Mouse (Mus musculus) neural tube, embryonic 14.5 days (tissue): Measurements from ENCODE around the gene Ptpn3. TPM values are rescaled to one million over a fixed set of nuclear protein-coding genes. Genes with fewer than 3 reads are reported as not detected.

Experiments
- ATAC-seq: fragments of 200-750 bp; cut with Nextera tagmentation; 2 replicates; pipeline ENCODE4 v1.8.0; 2017; ENCODE audit warnings: low read depth, mild to moderate bottlenecking, moderate TSS enrichment, moderate library complexity
- H3K27ac ChIP-seq: fragments of 300-500 bp; sonication (generic); 2 replicates; pipeline ENCODE4 v1.5.1; 2014; ENCODE audit warnings: low read depth, mild to moderate bottlenecking, control low read depth, low read length, moderate library complexity, mixed read lengths
- H3K27me3 ChIP-seq: fragments of 300-500 bp; sonication (generic); 2 replicates; pipeline ENCODE4 v1.6.1; 2014; ENCODE audit warnings: low read length; ENCODE audit not compliant: control insufficient read depth, insufficient read depth
- H3K36me3 ChIP-seq: fragments of 300-500 bp; sonication (generic); 2 replicates; pipeline ENCODE4 v1.6.1; 2014; ENCODE audit warnings: low read length, mixed read lengths; ENCODE audit not compliant: control insufficient read depth, insufficient read depth
- H3K4me1 ChIP-seq: fragments of 300-500 bp; sonication (generic); 2 replicates; pipeline ENCODE4 v1.6.1; 2014; ENCODE audit warnings: low read length; ENCODE audit not compliant: control insufficient read depth, insufficient read depth
- H3K4me2 ChIP-seq: fragments of 300-500 bp; sonication (generic); 2 replicates; pipeline ENCODE4 v1.6.1; 2014; ENCODE audit warnings: mild to moderate bottlenecking, low read depth, low read length, control low read depth
- H3K4me3 ChIP-seq: fragments of 300-500 bp; sonication (generic); 2 replicates; pipeline ENCODE4 v1.5.1; 2014; ENCODE audit warnings: low read depth, low read length, control low read depth, mixed read lengths
- H3K9ac ChIP-seq: fragments of 300-500 bp; sonication (generic); replicated peaks from 2 replicates; pipeline ENCODE4 v1.6.1; 2014; ENCODE audit warnings: low read depth, mild to moderate bottlenecking, control low read depth, low read length, mixed read lengths
- H3K9me3 ChIP-seq: fragments of 300-500 bp; sonication (generic); 2 replicates; pipeline ENCODE4 v1.6.1; 2016; ENCODE audit warnings: low read length; ENCODE audit not compliant: control insufficient read depth
- WGBS: fragments of 180-500 bp; shearing (Covaris S2); extraction: QIAGEN DNeasy Blood & Tissue Kit; methylation state at CpG from one replicate; pipeline ENCODE4 v1.1.7; 2014; 5-methylcytosine and 5-hydroxymethylcytosine counted together
- polyA plus RNA-seq: library from polyadenylated mRNA; unstranded; fragments of >200 nt; fragmentation: Nextera tagmentation; extraction: Ambion mirVana; gene quantifications from 2 replicates; pipeline ENCODE4 v1.2.1, GENCODE M21; 2014

The Ptpn3 gene
- polyA plus RNA-seq, 1 experiment from 2014 or later: 7.6 TPM

DNA sequence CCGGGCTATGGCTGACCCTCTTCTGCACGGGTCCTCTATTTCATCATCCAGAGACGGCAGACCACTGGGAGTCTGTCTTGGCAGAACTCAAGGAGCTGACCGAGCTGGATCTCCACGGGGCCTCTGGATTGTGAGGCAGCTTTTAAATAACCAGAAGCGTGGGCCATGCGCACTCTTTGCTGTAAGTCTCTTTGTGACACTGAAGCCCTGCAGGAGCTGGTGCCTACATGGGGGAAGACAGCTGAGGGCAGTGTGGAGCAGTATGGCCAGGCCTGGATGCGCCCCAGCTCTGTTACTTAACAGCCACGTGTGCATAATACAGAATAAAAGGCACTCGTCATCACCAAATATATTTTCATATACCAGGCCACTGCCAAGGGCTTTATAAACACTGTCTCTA is 60.7 kb downstream of the Ptpn3 start:
- no peak overlapping the region for H3K4me2 ChIP-seq
- no peak overlapping the region for H3K9ac ChIP-seq
- no peaks in the 10 kb centered on the region for H3K36me3 ChIP-seq
- WGBS: 81% methylated on average over 10 of the region's 10 CpGs
- H3K4me1 ChIP-seq: no peaks in the 10 kb centered on the region
- H3K27ac ChIP-seq: no peak overlapping the region
- no peak for ATAC-seq
- H3K27me3 ChIP-seq: no peaks in the 10 kb centered on the region
- H3K9me3 ChIP-seq: no peaks in the 10 kb centered on the region
- no peak overlapping the region for H3K4me3 ChIP-seq

DNA sequence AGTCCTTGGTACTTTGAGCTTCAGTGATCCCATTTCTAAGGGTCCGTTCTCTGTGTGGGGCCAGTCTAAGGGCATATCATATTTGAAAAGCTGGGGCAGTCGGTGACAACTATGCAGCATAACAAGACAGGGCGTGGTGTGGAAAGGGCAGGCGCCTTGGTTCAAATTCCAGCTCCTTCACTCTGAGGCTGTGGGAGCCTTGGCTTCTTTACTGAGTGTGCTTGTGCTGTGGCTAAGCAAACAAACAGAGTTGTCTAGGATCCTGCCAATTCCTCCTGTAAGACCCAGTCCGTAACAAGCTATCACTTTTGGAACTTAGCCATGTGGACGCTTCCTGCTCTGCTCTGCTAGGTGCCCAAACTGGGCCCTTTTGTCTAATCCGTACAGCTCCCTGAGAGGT is 61.5 kb downstream of the Ptpn3 start:
- no peak overlapping the region for H3K27ac ChIP-seq
- H3K9me3 ChIP-seq: no peaks in the 10 kb centered on the region
- H3K36me3 ChIP-seq: no peaks in the 10 kb centered on the region
- H3K4me1 ChIP-seq: no peaks in the 10 kb centered on the region
- H3K4me2 ChIP-seq: no peak overlapping the region
- WGBS: 76% methylated on average over 7 of the region's 7 CpGs
- no peaks in the 10 kb centered on the region for H3K27me3 ChIP-seq
- no peak overlapping the region for H3K9ac ChIP-seq
- ATAC-seq: no peak
- H3K4me3 ChIP-seq: no peak overlapping the region

DNA sequence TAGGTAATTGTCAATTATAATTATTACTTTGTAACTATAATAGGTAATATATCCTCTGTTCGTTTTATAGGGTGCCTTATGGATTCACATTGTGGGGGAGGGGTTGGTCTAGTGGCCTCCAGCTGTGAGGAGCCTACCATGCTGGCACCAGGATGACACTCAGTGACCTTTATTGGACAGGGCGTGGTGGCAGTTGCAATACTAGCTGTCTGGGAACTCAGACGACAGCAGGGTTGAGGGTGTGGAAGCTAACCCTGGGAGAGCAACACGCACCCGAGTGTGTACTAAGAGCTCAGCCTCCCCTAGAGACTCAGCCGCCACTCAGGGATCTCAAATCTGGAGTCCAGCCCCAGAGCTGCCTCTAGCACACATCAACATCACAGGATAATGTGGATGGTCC is 62.5 kb downstream of the Ptpn3 start:
- ATAC-seq: no peak
- 64% methylated on average over 6 of the region's 6 CpGs for WGBS

DNA sequence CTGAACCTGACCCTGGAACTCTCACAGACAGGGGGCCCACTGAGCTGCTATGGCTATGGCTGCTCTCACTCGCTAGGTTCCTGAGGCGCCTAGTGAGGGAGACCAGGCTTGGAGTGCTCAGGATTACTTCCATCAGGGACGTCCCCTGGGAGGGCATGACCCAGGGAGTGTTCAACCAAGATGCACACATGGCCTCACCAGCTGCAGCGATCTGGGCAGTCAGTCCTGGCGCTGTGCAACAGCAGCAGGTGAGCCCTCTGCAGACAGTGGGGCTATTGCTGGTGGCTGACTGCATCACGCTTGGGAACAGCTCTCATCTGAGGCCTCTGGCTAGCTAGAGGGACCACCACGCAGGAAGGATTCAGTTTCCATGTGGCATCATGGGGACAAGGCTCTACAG is 63.5 kb downstream of the Ptpn3 start:
- Histone ChIP-seq H3K9ac (no peak overlapping the region), H3K4me1 (no peaks in the 10 kb centered on the region), H3K27me3 (no peaks in the 10 kb centered on the region), H3K27ac (no peak overlapping the region), H3K9me3 (no peaks in the 10 kb centered on the region), H3K36me3 (no peaks in the 10 kb centered on the region), H3K4me2 (no peak overlapping the region), H3K4me3 (no peak overlapping the region)
- WGBS: 78% methylated on average over 7 of the region's 7 CpGs
- no peak for ATAC-seq

More for the DNA sequence above, 62.5 kb downstream of the Ptpn3 start:
- Histone ChIP-seq H3K4me1 (no peaks in the 10 kb centered on the region), H3K9ac (no peak overlapping the region), H3K4me2 (no peak overlapping the region), H3K27me3 (no peaks in the 10 kb centered on the region), H3K9me3 (no peaks in the 10 kb centered on the region), H3K4me3 (no peak overlapping the region), H3K36me3 (no peaks in the 10 kb centered on the region), H3K27ac (no peak overlapping the region)

DNA sequence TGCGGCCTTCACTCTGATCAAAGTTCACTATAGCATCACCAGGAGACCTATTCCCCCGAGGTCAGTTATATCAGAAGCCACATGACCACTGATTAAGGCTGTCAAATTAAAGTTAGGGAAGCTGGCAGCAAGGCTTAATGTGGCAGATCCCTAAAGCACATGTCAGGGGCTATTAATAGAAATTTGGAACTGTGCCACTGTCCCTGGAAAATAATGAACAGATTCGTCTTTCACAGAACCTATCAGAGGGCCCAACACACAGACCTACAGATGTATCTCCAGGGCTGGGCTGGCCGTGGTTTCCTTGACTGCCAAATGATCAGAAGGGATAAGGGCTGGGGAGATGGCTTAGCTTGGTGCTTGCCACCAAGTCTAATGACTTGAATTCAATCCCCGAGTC is 65.1 kb downstream of the Ptpn3 start:
- WGBS: 71% methylated on average over 5 of the region's 5 CpGs
- Histone ChIP-seq H3K4me2 (no peak overlapping the region), H3K9ac (no peak overlapping the region), H3K27ac (no peak overlapping the region), H3K9me3 (no peaks in the 10 kb centered on the region), H3K27me3 (no peaks in the 10 kb centered on the region), H3K4me1 (no peaks in the 10 kb centered on the region), H3K36me3 (no peaks in the 10 kb centered on the region), H3K4me3 (no peak overlapping the region)
- no peak for ATAC-seq

DNA sequence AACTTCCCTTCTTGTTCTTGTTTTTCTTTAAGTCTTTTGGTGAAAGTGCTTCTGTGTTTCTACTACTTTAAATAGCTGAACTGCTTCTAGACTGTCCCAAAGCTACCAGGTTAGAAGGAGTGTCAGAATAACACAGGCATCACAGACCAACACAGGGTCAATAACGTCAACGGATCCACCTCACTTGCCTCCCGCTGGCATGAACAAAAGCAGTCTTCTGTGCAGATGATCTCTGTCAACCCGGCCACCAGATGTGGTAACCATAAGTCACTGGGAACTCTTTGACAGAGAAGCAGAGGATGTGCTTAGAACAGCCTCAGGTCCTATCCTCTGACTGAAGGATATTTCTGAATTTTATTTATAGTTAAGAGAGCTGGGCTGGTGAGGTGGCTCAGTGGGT is 65.9 kb downstream of the Ptpn3 start:
- 58% methylated on average over 4 of the region's 4 CpGs for WGBS
- Histone ChIP-seq H3K27ac (no peak overlapping the region), H3K36me3 (no peaks in the 10 kb centered on the region), H3K4me3 (no peak overlapping the region), H3K4me2 (no peak overlapping the region), H3K9me3 (no peaks in the 10 kb centered on the region), H3K4me1 (no peaks in the 10 kb centered on the region), H3K9ac (no peak overlapping the region), H3K27me3 (no peaks in the 10 kb centered on the region)
- ATAC-seq: no peak

DNA sequence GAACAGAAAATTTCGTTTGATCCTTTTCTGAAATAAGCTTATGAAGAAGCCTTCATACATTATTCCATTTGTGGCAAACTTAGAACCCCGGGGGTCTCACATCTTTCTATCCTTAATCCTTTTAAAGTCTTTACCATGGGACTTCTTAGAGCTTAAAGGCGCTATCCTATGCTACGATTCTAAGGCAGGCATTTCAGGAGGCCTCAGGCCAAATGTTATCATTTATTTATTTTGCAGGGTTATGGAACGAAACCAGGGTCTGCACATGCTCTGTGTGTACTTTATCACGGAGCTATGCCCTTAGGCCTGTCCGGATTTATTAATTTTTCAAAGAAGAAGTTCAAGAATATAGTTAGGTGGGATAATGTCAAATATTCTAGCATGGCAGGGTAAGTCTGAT is 67.3 kb downstream of the Ptpn3 start:
- WGBS: 92% methylated on average over 7 of the region's 7 CpGs
- Histone ChIP-seq H3K27me3 (no peaks in the 10 kb centered on the region), H3K27ac (no peak overlapping the region), H3K9me3 (no peaks in the 10 kb centered on the region), H3K9ac (no peak overlapping the region), H3K4me1 (no peaks in the 10 kb centered on the region), H3K4me2 (no peak overlapping the region), H3K36me3 (no peaks in the 10 kb centered on the region), H3K4me3 (no peak overlapping the region)
- no peak for ATAC-seq

DNA sequence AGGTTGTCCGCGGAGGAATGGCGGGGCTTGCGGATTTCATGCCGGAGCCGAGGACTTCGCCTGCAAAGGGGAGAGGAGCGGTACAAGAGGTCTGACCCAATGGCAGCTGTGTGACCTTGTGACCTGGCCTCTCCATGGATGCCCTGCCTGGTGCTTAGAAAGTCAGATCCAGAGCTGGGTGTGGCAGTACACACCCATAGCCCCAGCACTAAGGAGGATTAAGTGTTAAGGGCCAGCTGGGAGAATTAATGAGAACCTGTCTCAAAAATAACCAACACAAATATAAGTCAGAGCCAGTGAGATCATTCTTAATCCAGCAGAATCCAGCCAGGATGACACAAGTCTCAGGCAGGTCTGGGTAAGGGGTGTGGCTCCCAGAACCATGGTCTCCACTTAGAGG is 69.2 kb downstream of the Ptpn3 start:
- Histone ChIP-seq H3K9ac (no peak overlapping the region), H3K27me3 (no peaks in the 10 kb centered on the region), H3K27ac (no peak overlapping the region), H3K4me3 (no peak overlapping the region), H3K36me3 (no peaks in the 10 kb centered on the region), H3K9me3 (no peaks in the 10 kb centered on the region), H3K4me2 (no peak overlapping the region), H3K4me1 (no peaks in the 10 kb centered on the region)
- no peak for ATAC-seq
- 89% methylated on average over 8 of the region's 8 CpGs for WGBS

DNA sequence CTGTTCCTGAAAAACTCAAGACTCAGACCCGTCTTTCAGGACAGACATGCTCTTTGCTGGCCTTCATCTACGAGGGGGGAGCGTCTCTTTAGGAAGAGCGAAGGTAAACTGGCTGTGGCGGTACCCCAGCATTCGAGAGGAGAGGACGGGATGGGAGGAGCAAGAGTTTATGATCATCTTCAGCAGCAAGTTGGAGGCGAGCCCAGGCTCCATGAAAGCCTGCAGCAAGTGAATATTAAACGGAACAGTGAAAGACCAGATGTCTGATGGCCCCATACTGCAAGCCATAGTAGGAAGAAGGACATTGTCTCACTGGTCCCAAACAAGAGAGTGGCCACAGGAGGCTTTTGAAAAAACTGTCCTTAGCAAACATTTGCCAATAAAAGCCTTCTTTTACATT is 70.3 kb downstream of the Ptpn3 start:
- Histone ChIP-seq H3K9me3 (no peaks in the 10 kb centered on the region), H3K4me2 (no peak overlapping the region), H3K4me3 (no peak overlapping the region), H3K27me3 (no peaks in the 10 kb centered on the region), H3K4me1 (no peaks in the 10 kb centered on the region), H3K27ac (no peak overlapping the region), H3K9ac (no peak overlapping the region), H3K36me3 (no peaks in the 10 kb centered on the region)
- ATAC-seq: no peak; the same call in 1 of the 2 replicates
- WGBS: 58% methylated on average over 9 of the region's 9 CpGs

DNA sequence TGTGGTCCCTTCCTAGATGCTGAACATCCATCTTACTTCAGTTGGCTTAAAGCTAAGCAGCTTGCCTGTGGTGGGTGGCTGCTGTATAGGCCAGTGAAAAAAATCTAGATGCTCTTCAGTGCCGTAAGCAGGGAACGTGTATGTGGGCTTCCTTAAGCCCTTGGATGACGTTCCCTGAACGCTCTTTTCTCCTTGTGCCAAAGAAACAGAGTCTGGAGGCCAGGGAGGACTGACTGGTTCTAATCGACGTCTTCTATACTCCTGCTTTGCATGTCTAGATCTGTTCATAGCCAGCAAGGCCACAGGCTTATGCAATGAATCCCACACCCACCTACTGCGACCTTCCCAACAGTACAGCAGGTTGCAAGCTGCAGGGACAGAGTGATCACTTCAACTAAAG is 71.3 kb downstream of the Ptpn3 start:
- no peaks in the 10 kb centered on the region for H3K27me3 ChIP-seq
- H3K4me3 ChIP-seq: no peak overlapping the region
- H3K4me1 ChIP-seq: no peaks in the 10 kb centered on the region
- no peaks in the 10 kb centered on the region for H3K9me3 ChIP-seq
- no peaks in the 10 kb centered on the region for H3K36me3 ChIP-seq
- 90% methylated on average over 7 of the region's 7 CpGs for WGBS
- no peak overlapping the region for H3K4me2 ChIP-seq
- ATAC-seq: no peak
- no peak overlapping the region for H3K27ac ChIP-seq
- H3K9ac ChIP-seq: no peak overlapping the region
